Mouse (Mus musculus): ENCODE data around the gene Cachd1. TPM values are rescaled to one million over a fixed set of nuclear protein-coding genes. Genes with fewer than 3 reads are reported as not detected.

Cachd1 gene
- total and polyA plus RNA-seq, 3 experiments = 12.6 to 25.3 (median 13.9) TPM

- peak; percentile 5 for DNase-seq
Measured at GRCm38 (mm10) chr4:101062146-101062545, 285.7 kb downstream of the Cachd1 start.

GRCm38 (mm10) chr4:101066401-101066800 lies 289.9 kb downstream of the Cachd1 start:
- DNase-seq = no peak

- DNase-seq = peak; percentile 76
Measured at GRCm38 (mm10) chr4:101068786-101069153, 292.3 kb downstream of the Cachd1 start, which contains the start of gene Raver2. Gene Raver2, plus strand, starts transcription at chr4:101068983.

- peak; percentile 56 for DNase-seq
Measured at GRCm38 (mm10) chr4:101069154-101069971, 292.9 kb downstream of the Cachd1 start.

GRCm38 (mm10) chr4:101071570-101071969 lies 295.1 kb downstream of the Cachd1 start:
- no peak for DNase-seq

- DNase-seq = no peak
Measured at GRCm38 (mm10) chr4:101076425-101076824, 299.9 kb downstream of the Cachd1 start.

Other genes with a start within 250 kb of the Cachd1 start
- gene Gm10577, start 244.0 kb downstream of the Cachd1 start, total RNA-seq (2021) = not detected
- gene Gm10577, start 244.0 kb downstream of the Cachd1 start, polyA plus RNA-seq (2012; rRNA removed) = not detected in 2 replicates